Mouse (Mus musculus) layer of hippocampus, adult 9-10 months (tissue): Measurements from ENCODE around the gene Fam50a.
A peak's percentile ranks its signal among the peaks of the same experiment; 100 is the strongest.
"Not testable (repeated sequence)": the region's sequence is repeated elsewhere in the genome, so short reads cannot be mapped to it uniquely, and the experiment has no call there.

ENCODE experiments used
- DNase-seq: peaks from one replicate; pipeline ENCODE4 v3.0.0; 2022; ENCODE audit warnings: low spot score

Gene Fam50a

DNA sequence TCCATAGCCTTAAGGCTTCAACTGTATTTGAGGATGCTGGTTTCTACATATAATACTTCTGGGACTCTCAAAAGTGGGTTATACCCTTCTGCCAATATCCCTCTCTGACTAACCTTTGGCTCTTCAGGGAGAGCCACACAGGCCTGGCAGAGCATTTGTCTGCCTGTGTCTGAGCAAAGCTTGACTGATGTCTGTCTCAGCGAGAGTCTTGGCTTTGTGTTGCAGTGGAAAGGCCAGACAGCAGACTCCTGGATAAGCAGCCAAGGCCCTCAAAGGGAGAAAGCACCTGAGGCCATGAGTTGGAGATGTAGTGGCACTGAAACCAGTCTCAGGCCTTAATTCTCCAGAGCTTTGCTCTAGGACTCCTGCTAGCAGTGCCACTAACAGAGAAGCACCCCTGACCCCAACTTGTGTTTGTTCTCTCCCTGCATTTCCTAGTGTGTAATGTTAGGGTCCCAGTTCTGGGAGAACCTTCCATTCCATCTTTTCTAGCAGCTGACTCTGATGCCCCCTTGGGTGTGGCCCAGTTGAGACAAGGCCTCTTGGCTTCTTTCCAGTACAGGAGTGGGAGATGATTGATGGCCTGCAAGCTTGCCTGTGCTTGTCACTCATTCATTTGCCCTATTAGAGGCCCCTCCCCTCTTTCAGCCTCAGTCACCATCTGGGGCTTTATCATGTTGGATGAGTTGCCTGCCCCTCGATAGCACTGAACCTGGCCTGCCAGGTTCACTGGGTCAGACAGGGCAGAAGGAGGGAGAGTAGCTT, 17.5 kb downstream of the Fam50a start:
- no peak for DNase-seq

DNA sequence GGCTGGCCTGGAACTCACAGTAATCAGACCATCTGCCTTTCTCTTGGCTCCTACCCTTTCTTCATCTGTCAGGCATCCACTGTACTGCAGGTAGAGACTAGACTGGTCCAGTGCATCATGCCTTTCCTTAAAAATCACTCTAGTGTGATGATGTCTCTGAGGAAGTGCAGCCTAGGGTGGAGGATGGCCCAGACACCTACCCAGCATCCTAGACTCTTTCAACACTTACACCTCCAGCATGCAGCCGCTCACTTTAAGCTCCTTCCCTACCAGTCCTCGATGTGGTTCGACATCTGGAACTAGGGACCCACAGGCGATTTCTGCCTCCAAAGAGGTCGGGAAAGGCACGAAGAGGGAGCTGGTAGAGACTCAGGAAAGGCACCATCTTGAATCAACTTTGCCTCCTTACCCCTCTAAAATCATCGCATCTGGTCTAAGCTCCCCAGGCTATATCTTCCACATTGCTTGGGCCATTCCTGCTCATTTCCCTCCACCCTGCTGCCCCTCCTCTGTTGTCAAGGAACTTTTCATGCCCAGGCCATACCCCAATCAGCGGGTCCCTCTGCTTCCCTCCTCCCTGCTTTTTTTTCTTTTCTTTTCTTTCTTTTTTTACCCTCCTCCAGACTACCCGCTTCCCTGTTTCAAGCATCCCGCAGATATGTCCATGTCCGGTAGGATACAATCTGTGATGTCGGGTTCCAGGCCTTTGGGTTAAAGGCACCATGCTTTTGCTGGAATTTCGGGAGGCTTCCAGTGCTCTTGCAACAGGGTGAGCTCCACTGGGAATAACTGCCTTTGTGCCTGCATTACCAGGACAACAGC, 40.0 kb downstream of the Fam50a start:
- no peak for DNase-seq

GRCm38 (mm10) chrX:74353467-74353770, 40.6 kb downstream of the Fam50a start, which contains the start of gene Lage3:
Gene Lage3, minus strand, starts transcription at chrX:74353618.
- peak; percentile 24 for DNase-seq

GRCm38 (mm10) chrX:74357069-74357468, 44.2 kb downstream of the Fam50a start:
- DNase-seq: not testable (repeated sequence)

DNA sequence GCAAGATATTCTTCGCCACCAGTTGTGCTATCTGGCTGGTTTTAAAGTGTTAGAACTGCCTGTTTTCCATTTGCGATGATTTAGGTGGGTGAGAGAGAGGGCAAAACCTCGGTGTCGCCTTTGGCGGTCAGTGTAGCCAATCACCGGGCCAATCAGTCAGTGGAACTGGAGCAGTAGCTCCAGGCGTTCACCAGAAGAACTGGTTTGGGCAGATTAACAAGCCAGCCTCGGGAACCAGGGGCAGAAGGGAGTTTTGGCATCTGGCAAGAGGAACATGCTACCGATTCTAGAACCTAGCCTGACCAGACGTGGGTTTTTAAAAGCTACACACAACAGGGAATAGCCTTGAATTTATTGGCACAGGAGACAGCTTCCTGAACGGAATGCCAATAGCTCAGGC, 46.3 kb downstream of the Fam50a start:
- no peak for DNase-seq

GRCm38 (mm10) chrX:74367512-74367911, 54.7 kb downstream of the Fam50a start:
- DNase-seq: no peak

DNA sequence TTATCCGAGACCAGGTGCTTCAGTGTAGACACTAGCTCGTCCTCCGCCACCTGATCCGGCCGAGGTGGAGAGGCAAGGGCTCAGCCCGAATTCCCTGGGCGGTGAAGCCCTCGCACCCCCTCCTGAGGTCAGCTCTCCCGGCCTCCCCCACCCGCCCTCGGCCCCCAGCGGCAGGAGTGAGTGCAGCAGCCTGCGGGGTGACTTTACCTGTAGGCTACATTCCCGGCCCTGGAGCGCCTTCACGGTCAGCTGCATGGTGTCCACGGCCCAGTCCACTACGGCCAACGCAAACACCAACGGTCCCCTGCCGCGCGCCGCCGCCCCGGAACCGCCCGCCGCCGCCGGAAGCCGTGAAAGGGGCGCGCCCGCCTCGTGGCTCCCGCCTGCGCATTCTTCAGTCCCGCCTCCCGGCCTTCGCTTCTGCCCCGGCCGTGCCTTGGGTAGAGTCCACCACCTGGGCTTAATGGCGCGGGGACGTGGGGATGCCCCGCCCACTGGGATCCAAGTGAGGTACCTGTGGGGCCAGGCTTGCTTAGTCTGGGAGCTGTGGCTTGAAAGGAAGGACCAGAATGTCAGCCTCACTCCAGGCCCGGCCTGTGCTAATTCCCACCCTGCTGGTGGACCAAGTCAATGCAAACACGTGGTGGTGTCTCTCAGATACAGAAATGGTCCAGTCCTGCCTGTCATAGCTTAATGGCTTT, 55.5 kb downstream of the Fam50a start:
- no peak for DNase-seq
